Mouse (Mus musculus): Measurements from ENCODE around the gene Nfic. TPM values are rescaled to one million over a fixed set of nuclear protein-coding genes. Genes with fewer than 3 reads are reported as not detected.

The Nfic gene
- polyA plus RNA-seq, 1 experiment from 2014 or later = 29.2 TPM

- no peaks in the 10 kb centered on the region for H3K36me3 ChIP-seq (ENCODE audit: control insufficient read depth, insufficient read depth)
- ATAC-seq = no peak
- WGBS = 66% methylated on average over 3 of the region's 3 CpGs
- H3K4me1 ChIP-seq (replicated peaks; ENCODE audit: control insufficient read depth, insufficient read depth, low read length) = 0 out of 2 replicates have a peak, but pooled peaks cover 4% of the 10 kb centered on the region
- TF ChIP-seq CTCF (IDR thresholded peaks at IDR 0.05; ENCODE audit: low read depth) = no peak
- H3K27ac ChIP-seq (ENCODE audit: low read depth, low read length) = no peak overlapping the region
- 0 out of 2 replicates have a peak, but pooled peaks cover 4% of the 10 kb centered on the region for H3K27me3 ChIP-seq (replicated peaks; ENCODE audit: control insufficient read depth, insufficient read depth, low read length)
- H3K9ac ChIP-seq (ENCODE audit: low read depth, low read length) = no peak overlapping the region
- H3K4me3 ChIP-seq (ENCODE audit: low read depth, low read length) = no peak overlapping the region
- H3K9me3 ChIP-seq (ENCODE audit: control insufficient read depth) = no peaks in the 10 kb centered on the region
- H3K4me2 ChIP-seq (replicated peaks; ENCODE audit: low read depth) = no peak overlapping the region
Measured at GRCm38 (mm10) chr10:81435436-81435835, 20.0 kb downstream of the Nfic start.

DNA sequence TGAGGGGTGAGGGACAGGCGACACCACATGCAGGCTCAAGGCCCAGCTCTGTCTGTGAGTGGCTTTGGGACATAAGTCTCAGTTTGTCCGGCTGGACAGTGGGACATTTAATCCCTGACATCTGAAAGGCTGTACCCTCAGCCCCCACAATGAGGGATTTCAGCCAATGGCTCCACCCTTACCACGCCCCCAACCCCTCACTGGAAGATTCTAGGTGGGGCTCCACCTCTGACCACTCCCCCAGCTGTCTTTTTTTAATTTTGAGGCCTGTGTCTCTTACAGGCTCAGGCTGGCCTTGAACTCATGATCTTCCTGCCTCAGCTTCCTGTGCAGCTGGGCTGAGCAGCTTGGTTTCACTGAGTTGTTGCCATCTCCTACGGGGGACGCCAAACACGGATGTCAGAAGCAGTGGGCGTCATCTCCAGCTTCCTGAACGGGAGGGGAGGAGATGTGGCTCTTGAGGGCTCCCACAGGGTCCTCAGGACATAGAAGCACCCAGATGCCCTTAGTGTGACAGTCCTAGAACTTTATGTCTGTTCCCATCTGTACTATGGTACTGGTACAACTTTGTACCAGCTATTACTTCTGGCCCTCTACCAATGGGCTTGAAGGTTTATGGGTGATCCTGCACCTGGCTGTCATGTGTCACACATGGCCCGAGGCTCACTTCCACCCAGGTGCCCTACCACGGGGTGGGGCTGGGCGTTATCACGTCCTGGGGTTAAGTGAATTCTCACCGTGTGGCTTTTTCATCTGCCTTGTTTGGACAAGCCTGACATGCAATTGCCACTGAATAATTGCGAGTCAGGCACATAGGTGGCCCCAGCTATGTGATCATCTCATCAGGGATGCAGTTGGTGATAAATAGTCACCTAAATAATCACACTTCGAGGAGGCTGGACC lies 20.8 kb downstream of the Nfic start:
- no peaks in the 10 kb centered on the region for H3K9me3 ChIP-seq (ENCODE audit: control insufficient read depth)
- H3K27me3 ChIP-seq (replicated peaks; ENCODE audit: control insufficient read depth, insufficient read depth, low read length) = 0 out of 2 replicates have a peak, but pooled peaks cover 4% of the 10 kb centered on the region
- H3K36me3 ChIP-seq (ENCODE audit: control insufficient read depth, insufficient read depth) = no peaks in the 10 kb centered on the region
- no peak for ATAC-seq
- no peak overlapping the region for H3K27ac ChIP-seq (ENCODE audit: low read depth, low read length)
- 0 out of 2 replicates have a peak, but pooled peaks cover 4% of the 10 kb centered on the region for H3K4me1 ChIP-seq (replicated peaks; ENCODE audit: control insufficient read depth, insufficient read depth, low read length)
- H3K9ac ChIP-seq (ENCODE audit: low read depth, low read length) = no peak overlapping the region
- no peak overlapping the region for H3K4me3 ChIP-seq (ENCODE audit: low read depth, low read length)
- TF ChIP-seq CTCF (IDR thresholded peaks at IDR 0.05; ENCODE audit: low read depth) = no peak
- H3K4me2 ChIP-seq (replicated peaks; ENCODE audit: low read depth) = no peak overlapping the region
- WGBS = 45% methylated on average over 15 of the region's 15 CpGs

DNA sequence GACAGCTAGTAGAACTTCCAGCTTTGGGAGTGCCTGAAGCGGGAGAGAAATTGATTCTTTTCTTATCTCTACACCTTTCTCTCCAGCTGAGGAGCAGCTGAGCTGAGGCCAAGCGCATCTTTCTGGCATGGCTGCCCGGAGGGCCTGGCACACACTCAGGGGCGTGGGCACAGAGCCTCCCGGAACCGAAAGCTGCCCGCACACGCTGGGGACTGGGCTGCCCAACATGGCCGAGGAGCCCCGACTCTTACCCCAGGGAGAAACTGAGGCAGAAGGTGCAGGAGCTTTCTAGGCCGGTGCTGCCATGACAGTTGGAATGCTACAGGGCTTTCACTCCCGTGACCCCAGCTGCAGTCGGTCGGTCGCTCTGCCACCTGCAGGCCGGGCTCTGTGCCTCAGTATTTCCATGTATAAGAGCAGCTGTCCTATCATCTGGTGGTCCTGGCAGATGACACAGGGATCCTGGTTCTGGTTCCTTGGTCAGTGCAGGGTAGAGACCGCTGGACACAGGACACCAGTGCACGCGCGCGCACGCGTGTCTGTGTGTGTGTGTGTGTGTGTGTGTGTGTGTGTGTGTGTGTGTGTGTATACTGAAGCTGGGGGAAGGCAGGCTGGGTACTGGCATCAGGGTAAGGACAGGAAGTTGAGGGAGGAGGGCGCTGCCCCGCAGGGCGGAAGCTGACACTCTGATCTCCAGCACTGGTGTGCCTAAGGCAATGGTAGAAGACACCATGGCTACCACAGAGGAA lies 21.7 kb downstream of the Nfic start:
- Histone ChIP-seq H3K4me1 (replicated peaks; ENCODE audit: control insufficient read depth, insufficient read depth, low read length) (0 out of 2 replicates have a peak, but pooled peaks cover 4% of the 10 kb centered on the region), H3K4me2 (replicated peaks; ENCODE audit: low read depth) (no peak overlapping the region; the same call in 1 of the 2 replicates), H3K9ac (ENCODE audit: low read depth, low read length) (no peak overlapping the region), H3K36me3 (ENCODE audit: control insufficient read depth, insufficient read depth) (no peaks in the 10 kb centered on the region), H3K27me3 (replicated peaks; ENCODE audit: control insufficient read depth, insufficient read depth, low read length) (0 out of 2 replicates have a peak, but pooled peaks cover 4% of the 10 kb centered on the region), H3K4me3 (ENCODE audit: low read depth, low read length) (no peak overlapping the region), H3K27ac (ENCODE audit: low read depth, low read length) (no peak overlapping the region), H3K9me3 (ENCODE audit: control insufficient read depth) (no peaks in the 10 kb centered on the region)
- peak; percentile 43 for TF ChIP-seq CTCF (IDR thresholded peaks at IDR 0.05; ENCODE audit: low read depth)
- ATAC-seq = no peak
- WGBS = 77% methylated on average over 26 of the region's 26 CpGs

DNA sequence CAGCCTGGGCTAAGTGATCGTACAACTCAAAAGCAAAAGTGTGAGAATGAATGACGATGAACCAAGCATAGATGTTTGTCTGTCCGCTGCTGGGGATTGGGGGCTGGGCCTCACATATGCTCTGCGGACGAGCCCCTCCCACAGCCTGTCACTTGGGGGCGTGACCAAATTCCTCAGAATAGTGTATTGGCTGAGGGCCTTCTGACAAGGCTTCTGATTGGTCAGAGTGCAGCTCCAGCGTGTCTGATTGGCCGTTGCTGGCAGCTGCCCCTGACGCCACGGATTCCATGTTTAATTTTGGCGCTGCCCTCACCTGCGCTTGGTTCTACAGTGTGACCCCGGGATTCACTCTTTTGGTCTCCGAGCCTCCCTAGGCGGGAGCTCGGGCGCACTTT lies 22.6 kb downstream of the Nfic start:
- 4% methylated on average over 17 of the region's 17 CpGs for WGBS
- Histone ChIP-seq H3K4me2 (replicated peaks; ENCODE audit: low read depth) (peak overlapping the region; percentile 45), H3K27ac (ENCODE audit: low read depth, low read length) (no peak overlapping the region), H3K27me3 (replicated peaks; ENCODE audit: control insufficient read depth, insufficient read depth, low read length) (0 out of 2 replicates have a peak, but pooled peaks cover 4% of the 10 kb centered on the region), H3K4me1 (replicated peaks; ENCODE audit: control insufficient read depth, insufficient read depth, low read length) (0 out of 2 replicates have a peak, but pooled peaks cover 4% of the 10 kb centered on the region), H3K36me3 (ENCODE audit: control insufficient read depth, insufficient read depth) (no peaks in the 10 kb centered on the region), H3K9ac (ENCODE audit: low read depth, low read length) (no peak overlapping the region), H3K4me3 (ENCODE audit: low read depth, low read length) (peak overlapping the region; percentile 16; the same call in 1 of the 2 replicates), H3K9me3 (ENCODE audit: control insufficient read depth) (no peaks in the 10 kb centered on the region)
- TF ChIP-seq CTCF (IDR thresholded peaks at IDR 0.05; ENCODE audit: low read depth) = no peak
- ATAC-seq = peak; percentile 80

GRCm38 (mm10) chr10:81432169-81432867 lies 23.1 kb downstream of the Nfic start:
- Histone ChIP-seq H3K9ac (ENCODE audit: low read depth, low read length) (no peak overlapping the region), H3K27me3 (replicated peaks; ENCODE audit: control insufficient read depth, insufficient read depth, low read length) (0 out of 2 replicates have a peak, but pooled peaks cover 5% of the 10 kb centered on the region), H3K27ac (ENCODE audit: low read depth, low read length) (no peak overlapping the region), H3K4me1 (replicated peaks; ENCODE audit: control insufficient read depth, insufficient read depth, low read length) (0 out of 2 replicates have a peak, but pooled peaks cover 4% of the 10 kb centered on the region), H3K4me3 (ENCODE audit: low read depth, low read length) (no peak overlapping the region), H3K36me3 (ENCODE audit: control insufficient read depth, insufficient read depth) (no peaks in the 10 kb centered on the region), H3K9me3 (ENCODE audit: control insufficient read depth) (no peaks in the 10 kb centered on the region), H3K4me2 (replicated peaks; ENCODE audit: low read depth) (peak overlapping the region; percentile 39; the same call in 1 of the 2 replicates)
- TF ChIP-seq CTCF (IDR thresholded peaks at IDR 0.05; ENCODE audit: low read depth) = no peak
- ATAC-seq = no peak
- 61% methylated on average over 21 of the region's 21 CpGs for WGBS
